Mouse (Mus musculus) midbrain, embryonic 11.5 days (tissue): ENCODE data around the gene Pck2. TPM values are rescaled to one million over a fixed set of nuclear protein-coding genes. Genes with fewer than 3 reads are reported as not detected.

Experiments used
- ATAC-seq: fragments of 200-750 bp; cut with Nextera tagmentation; 2 replicates; pipeline ENCODE4 v1.8.0; 2017; ENCODE audit warnings: moderate TSS enrichment, moderate library complexity; ENCODE audit not compliant: low FRiP score
- DNase-seq: peaks from one replicate; pipeline ENCODE4 v3.0.0; 2015; ENCODE audit warnings: low spot score; ENCODE audit errors: missing footprints
- H3K27ac ChIP-seq: fragments of 300-500 bp; sonication (generic); 2 replicates; pipeline ENCODE4 v1.5.1; 2014; ENCODE audit warnings: low read depth, low read length
- H3K27me3 ChIP-seq: fragments of 300-500 bp; sonication (generic); 2 replicates; pipeline ENCODE4 v1.6.1; 2014; ENCODE audit warnings: mild to moderate bottlenecking, low read length, moderate library complexity, mixed read lengths; ENCODE audit not compliant: control insufficient read depth, insufficient read depth
- H3K36me3 ChIP-seq: fragments of 300-500 bp; sonication (generic); 2 replicates; pipeline ENCODE4 v1.6.1; 2014; ENCODE audit warnings: mild to moderate bottlenecking, low read length, moderate library complexity, mixed read lengths; ENCODE audit not compliant: control insufficient read depth, insufficient read depth
- H3K4me1 ChIP-seq: fragments of 300-500 bp; sonication (generic); 2 replicates; pipeline ENCODE4 v1.6.1; 2014; ENCODE audit warnings: low read length; ENCODE audit not compliant: control insufficient read depth, insufficient read depth
- H3K4me2 ChIP-seq: fragments of 300-500 bp; sonication (generic); 2 replicates; pipeline ENCODE4 v1.6.1; 2014; ENCODE audit warnings: mild to moderate bottlenecking, moderate library complexity
- H3K4me3 ChIP-seq: fragments of 300-500 bp; sonication (generic); 2 replicates; pipeline ENCODE4 v1.5.1; 2014; ENCODE audit warnings: low read depth, low read length
- H3K9ac ChIP-seq: fragments of 300-500 bp; sonication (generic); 2 replicates; pipeline ENCODE4 v1.6.1; 2014; ENCODE audit warnings: low read length
- H3K9me3 ChIP-seq: fragments of 300-500 bp; sonication (generic); 2 replicates; pipeline ENCODE4 v1.6.1; 2016; ENCODE audit warnings: low read length; ENCODE audit not compliant: control insufficient read depth
- whole genome bisulfite sequencing: fragments of 180-500 bp; shearing (Covaris S2); extraction: QIAGEN DNeasy Blood & Tissue Kit; methylation state at CpG from one replicate; pipeline ENCODE4 v1.1.7; 2014; 5-methylcytosine and 5-hydroxymethylcytosine counted together
- polyA plus RNA-seq: library from polyadenylated mRNA; unstranded; fragments of >200 nt; fragmentation: Nextera tagmentation; extraction: Ambion mirVana; gene quantifications from 2 replicates; pipeline ENCODE4 v1.2.1, GENCODE M21; 2014

Gene Pck2
- polyA plus RNA-seq, 1 experiment from 2014 or later: 10.7 TPM

DNA sequence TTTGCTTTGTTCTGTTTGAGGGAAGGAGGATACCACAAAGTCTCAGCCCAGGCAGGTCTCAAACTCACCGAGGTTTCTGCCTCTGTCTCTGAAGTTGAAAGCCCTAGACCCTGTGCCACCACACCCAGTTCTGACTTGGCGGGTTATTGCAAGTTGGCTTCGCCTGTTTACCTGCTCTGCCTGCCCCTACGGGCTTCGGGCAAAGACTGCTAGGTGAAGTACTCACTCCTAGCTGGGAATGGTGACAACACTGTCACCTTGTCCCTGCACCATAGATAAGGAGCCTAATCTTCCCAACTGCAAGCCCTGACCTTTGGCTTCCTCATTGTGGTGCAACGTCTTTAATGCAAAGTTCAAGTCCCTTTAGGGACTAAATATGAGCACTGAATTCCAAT lies 45.5 kb downstream of the Pck2 start:
- no peak overlapping the region for H3K9ac ChIP-seq
- no peaks in the 10 kb centered on the region for H3K9me3 ChIP-seq
- DNase-seq (no peak), ATAC-seq (no peak)
- no peak overlapping the region for H3K4me3 ChIP-seq
- H3K27me3 ChIP-seq: no peaks in the 10 kb centered on the region
- no peak overlapping the region for H3K27ac ChIP-seq
- H3K4me2 ChIP-seq: no peak overlapping the region; the same call in 1 of the 2 replicates
- H3K36me3 ChIP-seq: peaks cover 9% of the 10 kb centered on the region; the same call in 1 of the 2 replicates
- 65% methylated on average over 6 of the region's 6 CpGs for WGBS
- H3K4me1 ChIP-seq: peaks cover 7% of the 10 kb centered on the region

DNA sequence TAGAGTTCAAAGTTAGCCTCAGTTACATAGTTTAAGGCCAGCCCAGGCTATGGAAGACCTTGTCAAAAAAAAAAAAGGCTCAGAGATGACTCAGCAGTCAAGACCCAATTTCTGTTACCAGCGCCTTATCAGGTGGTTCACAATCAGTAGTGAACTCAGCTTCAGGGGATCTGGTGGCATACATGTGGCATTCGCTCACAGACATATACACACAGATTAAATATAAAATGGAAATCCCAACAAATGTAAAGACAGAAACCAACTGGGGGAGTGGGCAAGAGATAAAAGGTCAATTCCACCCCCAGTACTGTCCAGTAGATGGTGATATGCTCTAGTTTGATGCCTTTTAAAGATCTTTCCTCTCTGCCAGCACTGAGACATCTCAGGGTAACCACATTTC lies 46.1 kb downstream of the Pck2 start:
- Histone ChIP-seq H3K27me3 (no peaks in the 10 kb centered on the region), H3K4me3 (no peak overlapping the region), H3K4me1 (peaks cover 7% of the 10 kb centered on the region), H3K4me2 (no peak overlapping the region), H3K9ac (no peak overlapping the region), H3K27ac (no peak overlapping the region), H3K36me3 (peaks cover 5% of the 10 kb centered on the region; the same call in 1 of the 2 replicates), H3K9me3 (no peaks in the 10 kb centered on the region)
- no peak for ATAC-seq
- 98% methylated on average over 2 of the region's 2 CpGs for WGBS
- no peak for DNase-seq

GRCm38 (mm10) chr14:55589271-55589670 lies 49.2 kb downstream of the Pck2 start:
- Histone ChIP-seq H3K27me3 (no peaks in the 10 kb centered on the region), H3K27ac (no peak overlapping the region), H3K4me3 (no peak overlapping the region), H3K9ac (no peak overlapping the region), H3K36me3 (peaks cover 5% of the 10 kb centered on the region; the same call in 1 of the 2 replicates), H3K9me3 (no peaks in the 10 kb centered on the region), H3K4me1 (peaks cover 17% of the 10 kb centered on the region), H3K4me2 (no peak overlapping the region)
- ATAC-seq (no peak), DNase-seq (peak; percentile 26)
- 92% methylated on average over 5 of the region's 5 CpGs for WGBS

- no peaks in the 10 kb centered on the region for H3K27me3 ChIP-seq
- no peak overlapping the region for H3K27ac ChIP-seq
- no peak for DNase-seq
- WGBS: 89% methylated on average over 11 of the region's 11 CpGs
- H3K36me3 ChIP-seq: peaks cover 6% of the 10 kb centered on the region
- H3K9me3 ChIP-seq: no peaks in the 10 kb centered on the region
- H3K9ac ChIP-seq: peak overlapping the region; percentile 85
- H3K4me1 ChIP-seq: peaks cover 15% of the 10 kb centered on the region
- H3K4me2 ChIP-seq: peak overlapping the region; percentile 97
- peak overlapping the region; percentile 91 for H3K4me3 ChIP-seq
- no peak for ATAC-seq
These were observed 49.8 kb downstream of the Pck2 start for GRCm38 (mm10) chr14:55589771-55590448.

GRCm38 (mm10) chr14:55590748-55591330 lies 50.8 kb downstream of the Pck2 start, which contains the start of gene Psme2:
Gene Psme2, minus strand, starts transcription at chr14:55591113.
- Histone ChIP-seq H3K9me3 (no peaks in the 10 kb centered on the region), H3K27me3 (no peaks in the 10 kb centered on the region), H3K4me1 (peaks cover 15% of the 10 kb centered on the region), H3K9ac (peak within 1 kb of the TSS; percentile 85), H3K4me3 (peak within 1 kb of the TSS; percentile 91), H3K27ac (peak within 1 kb of the TSS; percentile 85), H3K4me2 (peak within 1 kb of the TSS; percentile 97), H3K36me3 (peaks cover 12% of the 10 kb centered on the region)
- peak; percentile 96 for ATAC-seq
- DNase-seq: peak; percentile 98
- WGBS: under 1% methylated on average over 22 of the region's 22 CpGs

- Histone ChIP-seq H3K27ac (peak within 1 kb of the TSS; percentile 85), H3K9me3 (no peaks in the 10 kb centered on the region), H3K4me3 (peak within 1 kb of the TSS; percentile 91), H3K36me3 (peaks cover 17% of the 10 kb centered on the region), H3K4me1 (peaks cover 15% of the 10 kb centered on the region), H3K27me3 (no peaks in the 10 kb centered on the region), H3K9ac (peak within 1 kb of the TSS; percentile 85), H3K4me2 (peak within 1 kb of the TSS; percentile 97)
- ATAC-seq (peak; percentile 86), DNase-seq (peak; percentile 98)
- WGBS: under 1% methylated on average over 33 of the region's 33 CpGs
These were observed 51.3 kb downstream of the Pck2 start, which contains the start of gene Rnf31 for GRCm38 (mm10) chr14:55591331-55591891. Gene Rnf31, plus strand, starts transcription at chr14:55591708.

- H3K9me3 ChIP-seq: no peaks in the 10 kb centered on the region
- H3K4me3 ChIP-seq: peak overlapping the region; percentile 91
- H3K4me1 ChIP-seq: peaks cover 15% of the 10 kb centered on the region
- H3K9ac ChIP-seq: peak overlapping the region; percentile 85
- H3K27me3 ChIP-seq: no peaks in the 10 kb centered on the region
- no peak for DNase-seq
- no peak for ATAC-seq
- WGBS: 8% methylated on average over 16 of the region's 16 CpGs
- H3K4me2 ChIP-seq: peak overlapping the region; percentile 97
- H3K27ac ChIP-seq: no peak overlapping the region
- H3K36me3 ChIP-seq: peaks cover 19% of the 10 kb centered on the region
These were observed 52.2 kb downstream of the Pck2 start for GRCm38 (mm10) chr14:55592226-55592625.

DNA sequence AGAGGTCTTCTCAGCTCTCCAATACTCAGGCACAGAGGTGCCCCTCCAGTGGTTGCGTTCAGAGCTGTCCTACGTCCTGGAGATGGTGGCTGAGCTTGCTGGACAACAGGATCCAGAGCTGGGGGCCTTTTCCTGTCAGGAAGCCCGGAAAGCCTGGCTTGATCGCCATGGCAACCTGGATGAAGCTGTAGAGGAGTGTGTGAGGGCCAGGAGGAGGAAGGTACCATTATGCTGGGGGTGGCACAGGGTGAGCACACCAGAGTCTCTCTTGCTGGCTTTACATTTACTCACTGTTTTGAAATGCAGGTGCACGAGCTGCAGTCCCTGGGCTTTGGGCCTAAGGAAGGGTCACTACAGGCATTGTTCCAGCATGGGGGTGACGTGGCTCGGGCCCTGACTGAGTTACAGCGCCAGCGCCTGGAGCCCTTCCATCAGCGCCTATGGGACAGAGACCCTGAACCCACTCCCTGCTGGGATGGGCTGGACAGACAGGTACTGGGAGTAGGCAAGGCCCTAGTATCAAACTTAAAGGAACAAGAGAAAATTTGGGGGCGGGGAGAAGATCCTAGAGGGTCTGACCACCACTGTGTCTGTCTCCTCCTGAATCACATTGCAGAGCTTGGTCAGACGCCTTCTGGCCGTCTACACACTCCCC lies 56.1 kb downstream of the Pck2 start:
- no peaks in the 10 kb centered on the region for H3K27me3 ChIP-seq
- no peak overlapping the region for H3K27ac ChIP-seq
- H3K4me1 ChIP-seq: peaks cover 9% of the 10 kb centered on the region
- peaks cover 26% of the 10 kb centered on the region for H3K36me3 ChIP-seq
- peak; percentile 66 for DNase-seq
- ATAC-seq: no peak
- WGBS: 78% methylated on average over 13 of the region's 13 CpGs
- H3K4me2 ChIP-seq: no peak overlapping the region
- H3K9ac ChIP-seq: no peak overlapping the region
- no peak overlapping the region for H3K4me3 ChIP-seq
- H3K9me3 ChIP-seq: no peaks in the 10 kb centered on the region
